Mouse (Mus musculus): Measurements from ENCODE around the gene 4930438A08Rik. TPM values are rescaled to one million over a fixed set of nuclear protein-coding genes. Genes with fewer than 3 reads are reported as not detected.

Gene 4930438A08Rik
- polyA plus RNA-seq, 1 experiment from 2014 or later, result not detected

DNA sequence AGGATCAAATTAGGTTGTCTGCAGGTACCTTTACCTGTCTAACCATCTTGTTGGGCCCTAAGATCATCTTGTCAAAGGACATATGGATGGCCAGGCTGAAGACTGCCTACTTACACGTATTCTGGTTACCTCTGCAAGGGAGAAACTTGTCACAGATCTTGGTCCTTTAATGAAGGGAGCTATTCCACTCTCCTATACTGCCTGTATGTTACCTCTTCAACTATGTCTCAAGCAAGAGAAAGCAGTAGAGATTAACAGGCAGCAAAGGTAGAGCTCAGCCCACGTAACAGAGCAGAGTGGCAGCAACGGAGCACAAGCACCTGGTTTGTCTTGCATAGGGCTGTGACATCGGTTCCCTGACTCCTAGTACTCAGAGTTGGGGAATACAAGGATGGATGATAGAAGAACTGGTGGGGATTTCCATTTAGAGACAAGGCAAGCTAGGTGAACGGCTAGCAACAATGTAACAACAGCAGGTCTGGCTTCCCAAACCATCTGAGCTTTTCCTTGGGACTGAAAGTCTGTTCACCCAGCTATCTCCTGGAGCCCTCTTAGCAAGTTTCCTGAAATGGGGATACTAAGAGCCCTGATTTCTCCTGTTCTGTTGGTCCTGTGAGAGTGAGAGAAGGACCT, 41.1 kb downstream of the 4930438A08Rik start:
- Histone ChIP-seq H3K4me1 (no peaks in the 10 kb centered on the region), H3K4me3 (no peak overlapping the region), H3K27me3 (replicated peaks; ENCODE audit: low read depth, poor library complexity, severe bottlenecking) (no peaks in the 10 kb centered on the region), H3K27ac (replicated peaks) (no peak overlapping the region), H3K9me3 (no peaks in the 10 kb centered on the region), H3K36me3 (replicated peaks) (peaks cover 77% of the 10 kb centered on the region)
- WGBS, result 93% methylated on average over 5 of the region's 5 CpGs
- DNase-seq (ENCODE audit: low spot score), result no peak

DNA sequence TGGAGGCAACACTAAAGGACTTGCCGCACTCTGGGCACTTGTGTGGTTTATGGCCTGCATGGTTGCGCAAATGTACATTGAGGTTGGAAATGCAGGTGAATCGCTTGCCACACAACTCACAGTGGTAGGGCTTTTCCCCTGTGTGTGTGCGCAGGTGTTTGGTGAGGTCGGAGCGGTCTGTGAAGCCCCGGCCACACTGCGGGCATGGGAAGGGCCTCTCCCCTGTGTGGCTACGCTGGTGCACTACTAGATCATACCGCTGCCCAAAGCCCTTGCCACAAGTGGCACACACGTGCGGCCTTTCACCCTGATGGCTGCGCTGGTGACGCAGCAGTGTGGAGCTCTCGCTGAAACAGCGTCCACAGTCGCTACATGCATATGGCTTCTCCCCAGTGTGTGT, 41.7 kb downstream of the 4930438A08Rik start:
- no peak overlapping the region for H3K27ac ChIP-seq (replicated peaks)
- no peaks in the 10 kb centered on the region for H3K27me3 ChIP-seq (replicated peaks; ENCODE audit: low read depth, poor library complexity, severe bottlenecking)
- WGBS, result 83% methylated on average over 17 of the region's 17 CpGs
- H3K9me3 ChIP-seq, result no peaks in the 10 kb centered on the region
- DNase-seq (ENCODE audit: low spot score), result no peak
- H3K4me3 ChIP-seq, result no peak overlapping the region
- no peaks in the 10 kb centered on the region for H3K4me1 ChIP-seq
- H3K36me3 ChIP-seq (replicated peaks), result peaks cover 72% of the 10 kb centered on the region

DNA sequence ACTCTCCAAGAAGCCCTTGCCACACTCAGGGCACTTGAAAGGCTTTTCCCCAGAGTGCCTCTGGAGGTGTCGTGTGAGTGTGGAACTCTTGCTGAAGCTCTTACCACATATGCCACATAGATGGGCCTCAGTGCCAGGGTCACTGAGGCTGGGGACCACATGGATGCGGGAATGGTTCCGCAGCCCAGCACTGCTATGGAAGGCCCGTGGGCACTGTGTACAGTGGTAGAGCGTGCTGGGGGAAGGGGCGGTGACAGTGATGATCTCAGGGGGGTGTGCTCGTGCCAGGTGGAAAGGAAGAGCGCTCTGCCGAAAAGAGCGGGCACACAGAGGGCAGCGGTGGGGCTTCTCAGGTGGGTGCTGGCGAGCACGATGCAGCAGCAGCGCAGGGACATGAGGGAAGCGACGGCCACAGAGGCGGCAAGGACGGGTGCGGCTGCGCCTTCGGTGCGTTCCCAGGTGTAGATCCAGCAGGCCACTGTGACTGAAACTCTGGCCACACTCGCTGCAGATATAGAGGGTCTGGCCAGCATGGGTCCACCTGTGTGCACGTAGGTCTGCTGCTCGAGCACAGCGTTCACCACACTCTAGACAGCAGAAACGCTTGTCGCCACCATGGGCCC, 42.3 kb downstream of the 4930438A08Rik start:
- no peak for DNase-seq (ENCODE audit: low spot score)
- Histone ChIP-seq H3K4me1 (peaks cover 3% of the 10 kb centered on the region), H3K27me3 (replicated peaks; ENCODE audit: low read depth, poor library complexity, severe bottlenecking) (no peaks in the 10 kb centered on the region), H3K36me3 (replicated peaks) (peaks cover 67% of the 10 kb centered on the region), H3K4me3 (no peak overlapping the region), H3K9me3 (no peaks in the 10 kb centered on the region), H3K27ac (replicated peaks) (no peak overlapping the region)
- WGBS, result 69% methylated on average over 28 of the region's 28 CpGs

DNA sequence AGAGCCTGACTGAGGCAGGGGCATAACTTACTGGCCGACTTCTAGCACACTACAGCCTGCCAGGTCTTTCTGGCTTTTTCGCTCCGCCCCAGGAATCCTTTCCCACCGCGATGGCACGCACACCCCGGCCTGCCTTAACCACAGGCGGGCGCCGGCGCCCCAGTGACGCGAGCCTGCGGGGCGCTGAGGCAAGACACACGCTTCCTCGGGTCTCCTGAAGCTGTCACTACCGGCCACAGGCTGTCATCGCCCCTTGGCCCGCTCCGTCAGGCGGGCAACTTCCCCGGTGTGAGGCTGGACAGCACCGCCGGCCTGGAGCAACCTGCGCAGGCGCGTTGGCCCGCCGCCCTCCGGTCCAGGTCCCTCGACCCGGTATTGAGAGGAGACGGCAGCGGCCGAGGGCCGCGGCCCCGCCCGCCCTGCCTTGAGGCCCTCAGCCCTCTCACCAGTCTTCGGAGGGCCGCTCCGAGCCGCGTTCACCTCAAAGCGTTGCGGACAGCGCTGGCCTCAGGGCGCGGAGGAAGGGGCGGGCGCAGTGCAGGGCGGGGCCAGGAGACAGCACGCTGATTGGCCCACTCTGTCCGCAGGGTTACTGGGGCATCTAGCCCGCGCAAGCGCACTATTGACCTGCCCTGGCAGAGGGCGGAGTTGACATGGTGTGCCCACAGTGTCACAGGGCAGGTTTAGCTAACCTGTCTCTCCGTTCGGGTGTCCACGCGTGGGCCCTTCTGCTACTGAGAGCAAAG, 48.4 kb downstream of the 4930438A08Rik start:
- no peaks in the 10 kb centered on the region for H3K27me3 ChIP-seq (replicated peaks; ENCODE audit: low read depth, poor library complexity, severe bottlenecking)
- 0 out of 2 replicates have a peak, but pooled peaks cover 4% of the 10 kb centered on the region for H3K9me3 ChIP-seq
- DNase-seq (ENCODE audit: low spot score), result peak; percentile 97
- under 1% methylated on average over 63 of the region's 63 CpGs for WGBS
- H3K27ac ChIP-seq (replicated peaks), result peak overlapping the region; percentile 88
- peak overlapping the region; percentile 81 for H3K4me3 ChIP-seq
- peaks cover 26% of the 10 kb centered on the region for H3K36me3 ChIP-seq (replicated peaks)
- peaks cover 20% of the 10 kb centered on the region for H3K4me1 ChIP-seq

DNA sequence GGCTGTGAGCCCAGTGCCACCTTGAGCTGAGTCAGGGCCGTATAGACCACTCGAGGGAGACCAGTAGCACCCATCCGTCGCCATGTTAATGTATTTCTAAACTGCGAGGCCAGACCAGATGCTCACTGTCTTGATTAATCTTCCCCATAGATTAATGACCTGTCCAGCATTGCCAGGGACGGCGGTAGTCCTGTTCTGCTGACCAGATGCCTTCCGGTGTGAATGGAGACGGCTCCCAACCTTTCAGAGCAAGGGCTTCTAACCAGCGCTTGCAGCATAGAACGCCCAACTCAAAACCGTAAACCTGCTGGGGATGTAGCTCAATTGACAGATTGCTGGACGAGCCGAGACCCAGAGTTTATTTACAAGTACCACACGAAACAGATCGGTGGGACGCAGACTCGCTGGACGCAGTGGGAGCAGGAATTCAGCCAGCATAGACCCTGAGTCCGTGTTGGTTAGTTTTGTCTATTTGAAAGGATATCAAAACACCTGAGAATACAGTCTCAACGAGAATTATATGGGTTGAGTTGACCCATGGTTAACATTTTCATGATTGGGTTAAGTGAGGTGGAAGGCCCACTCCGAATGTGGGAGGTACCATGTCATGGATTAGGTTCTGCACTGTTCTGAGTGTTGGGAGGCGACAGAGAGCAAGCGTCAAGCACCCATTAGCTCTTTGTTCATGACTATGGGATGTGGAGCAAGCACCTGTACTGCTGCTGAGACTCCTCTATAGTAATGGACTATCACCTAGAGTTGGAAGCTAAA, 49.2 kb downstream of the 4930438A08Rik start:
- Histone ChIP-seq H3K4me3 (peak overlapping the region; percentile 81), H3K36me3 (replicated peaks) (peaks cover 30% of the 10 kb centered on the region), H3K9me3 (0 out of 2 replicates have a peak, but pooled peaks cover 4% of the 10 kb centered on the region), H3K4me1 (peaks cover 21% of the 10 kb centered on the region), H3K27me3 (replicated peaks; ENCODE audit: low read depth, poor library complexity, severe bottlenecking) (no peaks in the 10 kb centered on the region), H3K27ac (replicated peaks) (peak overlapping the region; percentile 88)
- 16% methylated on average over 24 of the region's 24 CpGs for WGBS
- DNase-seq (ENCODE audit: low spot score), result no peak

DNA sequence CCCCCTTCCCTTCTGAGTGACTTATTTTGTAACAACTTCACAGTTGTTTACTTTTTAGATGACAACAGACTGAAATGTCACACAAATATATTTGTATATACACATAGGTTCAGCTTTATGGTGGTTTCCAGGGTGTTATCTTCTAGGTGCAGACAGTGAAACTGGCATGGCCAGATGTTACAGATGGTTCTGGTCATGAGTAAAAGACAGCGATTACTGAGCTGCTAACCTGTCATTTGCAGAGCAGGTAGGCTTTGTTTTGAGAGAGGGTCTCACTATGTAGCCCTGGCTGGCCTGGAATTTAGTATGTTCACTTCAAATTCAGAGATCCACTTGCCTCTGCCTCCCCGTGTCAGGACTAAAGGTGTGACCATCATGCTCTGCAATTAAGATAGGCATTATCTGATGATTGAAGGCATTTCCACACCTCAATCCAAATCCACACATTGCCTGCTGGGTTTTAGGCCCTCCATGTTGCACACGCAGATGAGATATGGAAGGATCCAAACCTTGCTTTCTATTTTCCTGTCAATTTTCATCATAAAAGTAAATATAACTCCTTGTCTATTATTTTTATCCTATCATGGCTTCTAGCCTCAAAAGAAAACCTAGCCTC, 50.1 kb downstream of the 4930438A08Rik start:
- no peak overlapping the region for H3K4me3 ChIP-seq
- no peak overlapping the region for H3K27ac ChIP-seq (replicated peaks)
- 92% methylated on average over 3 of the region's 3 CpGs for WGBS
- peaks cover 31% of the 10 kb centered on the region for H3K4me1 ChIP-seq
- H3K36me3 ChIP-seq (replicated peaks), result peaks cover 23% of the 10 kb centered on the region
- no peaks in the 10 kb centered on the region for H3K27me3 ChIP-seq (replicated peaks; ENCODE audit: low read depth, poor library complexity, severe bottlenecking)
- 0 out of 2 replicates have a peak, but pooled peaks cover 4% of the 10 kb centered on the region for H3K9me3 ChIP-seq
- DNase-seq (ENCODE audit: low spot score), result no peak

DNA sequence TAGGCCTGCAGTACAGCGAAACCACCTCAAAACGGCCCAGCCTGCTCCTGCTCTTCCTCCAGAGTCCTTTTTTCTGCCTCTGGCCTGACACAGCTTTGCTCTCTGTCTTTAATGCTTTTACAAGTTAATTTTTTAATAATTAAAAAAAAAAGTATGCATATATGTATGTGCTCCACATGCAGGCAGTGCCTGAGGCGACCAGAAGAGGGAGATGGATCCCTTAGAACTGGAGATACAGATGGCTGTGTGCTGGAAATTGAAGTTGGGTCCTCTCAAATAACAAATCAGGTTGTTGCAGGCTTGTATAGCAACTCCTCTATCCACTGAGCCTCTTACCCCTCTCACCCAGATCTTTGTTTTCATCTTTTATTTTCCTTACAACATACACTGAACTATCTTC, 52.2 kb downstream of the 4930438A08Rik start:
- H3K9me3 ChIP-seq, result 0 out of 2 replicates have a peak, but pooled peaks cover 4% of the 10 kb centered on the region
- H3K36me3 ChIP-seq (replicated peaks), result peaks cover 25% of the 10 kb centered on the region
- H3K4me1 ChIP-seq, result peaks cover 38% of the 10 kb centered on the region
- H3K27ac ChIP-seq (replicated peaks), result no peak overlapping the region
- H3K4me3 ChIP-seq, result no peak overlapping the region
- no peaks in the 10 kb centered on the region for H3K27me3 ChIP-seq (replicated peaks; ENCODE audit: low read depth, poor library complexity, severe bottlenecking)
- WGBS, result 91% methylated on average over 3 of the region's 3 CpGs
- no peak for DNase-seq (ENCODE audit: low spot score)

DNA sequence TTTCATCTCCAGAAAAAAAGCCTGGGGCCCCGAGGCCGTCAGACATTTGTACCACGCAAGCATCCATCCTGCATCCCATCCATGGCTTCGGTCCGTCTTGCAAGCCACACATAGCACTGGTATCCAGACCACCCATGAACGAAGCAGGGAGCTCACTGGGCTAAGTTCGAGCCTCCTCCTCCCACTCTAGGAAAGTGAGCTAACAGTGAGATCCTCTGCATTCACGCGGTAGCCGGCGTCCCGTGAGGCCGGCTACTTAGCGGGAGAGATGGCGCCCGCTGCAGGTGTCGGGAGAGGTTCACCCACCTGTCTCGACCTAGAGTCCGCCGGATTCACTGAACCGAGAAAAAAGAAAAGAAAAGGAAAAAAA, 55.3 kb downstream of the 4930438A08Rik start:
- Histone ChIP-seq H3K9me3 (0 out of 2 replicates have a peak, but pooled peaks cover 4% of the 10 kb centered on the region), H3K4me1 (peaks cover 32% of the 10 kb centered on the region), H3K36me3 (replicated peaks) (peaks cover 56% of the 10 kb centered on the region), H3K27me3 (replicated peaks; ENCODE audit: low read depth, poor library complexity, severe bottlenecking) (no peaks in the 10 kb centered on the region), H3K4me3 (peak overlapping the region; percentile 91), H3K27ac (replicated peaks) (peak overlapping the region; percentile 92)
- DNase-seq (ENCODE audit: low spot score), result no peak
- under 1% methylated on average over 21 of the region's 21 CpGs for WGBS

DNA sequence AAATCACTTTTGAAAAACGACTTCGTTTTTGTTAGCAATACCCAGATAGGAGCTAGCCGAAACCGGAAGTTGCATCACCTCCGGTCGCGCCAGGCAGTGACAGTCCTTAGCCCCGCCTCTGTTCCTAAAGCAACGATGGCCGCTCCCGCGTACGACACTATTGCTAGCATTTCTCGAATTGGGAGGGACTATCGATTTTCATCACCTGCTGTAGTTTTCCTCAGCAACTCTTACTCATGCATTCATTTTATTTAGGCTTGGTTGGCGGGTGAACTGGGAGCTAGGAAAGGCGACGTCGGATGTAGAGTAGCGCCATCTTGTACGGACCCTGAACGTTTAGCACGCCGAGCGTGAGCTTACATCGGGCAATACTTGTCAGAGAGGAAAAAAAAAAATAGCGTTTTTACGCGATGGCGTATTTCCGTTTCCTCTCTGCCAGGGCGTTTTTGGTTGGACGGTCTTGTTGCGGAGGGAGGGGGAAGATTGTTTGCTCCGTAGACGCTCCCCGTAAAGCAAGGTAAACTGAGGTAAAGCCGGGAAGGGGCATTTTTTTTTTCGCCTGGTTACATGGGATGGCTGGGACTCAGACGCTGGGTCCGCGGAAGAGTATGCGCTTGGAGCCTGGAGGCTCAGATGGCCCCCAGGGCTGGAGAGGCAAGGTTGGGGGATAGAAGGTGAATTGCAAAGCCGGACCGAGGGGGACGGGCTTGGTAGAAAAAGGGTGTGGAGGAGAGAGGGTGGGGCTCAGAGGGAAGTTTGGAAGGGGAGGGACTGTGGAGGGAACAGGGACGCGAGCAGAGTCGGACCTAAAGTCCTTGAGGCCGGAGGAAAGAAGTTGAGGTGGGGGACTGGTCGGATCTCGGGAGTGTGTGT, 55.9 kb downstream of the 4930438A08Rik start, which contains the start of the genes Zfp672 and Sh3bp5l:
TSS of gene Zfp672 (minus strand) at position 64 of the 873 bp plus-strand sequence.
TSS of gene Sh3bp5l (plus strand) at position 449 of the 873 bp plus-strand sequence.
- under 1% methylated on average over 52 of the region's 52 CpGs for WGBS
- Histone ChIP-seq H3K4me3 (peak within 1 kb of the TSS; percentile 91), H3K36me3 (replicated peaks) (peaks cover 58% of the 10 kb centered on the region), H3K27me3 (replicated peaks; ENCODE audit: low read depth, poor library complexity, severe bottlenecking) (no peaks in the 10 kb centered on the region), H3K9me3 (0 out of 2 replicates have a peak, but pooled peaks cover 4% of the 10 kb centered on the region), H3K4me1 (peaks cover 32% of the 10 kb centered on the region), H3K27ac (replicated peaks) (peak within 1 kb of the TSS; percentile 92)
- peak; percentile 90 for DNase-seq (ENCODE audit: low spot score)

DNA sequence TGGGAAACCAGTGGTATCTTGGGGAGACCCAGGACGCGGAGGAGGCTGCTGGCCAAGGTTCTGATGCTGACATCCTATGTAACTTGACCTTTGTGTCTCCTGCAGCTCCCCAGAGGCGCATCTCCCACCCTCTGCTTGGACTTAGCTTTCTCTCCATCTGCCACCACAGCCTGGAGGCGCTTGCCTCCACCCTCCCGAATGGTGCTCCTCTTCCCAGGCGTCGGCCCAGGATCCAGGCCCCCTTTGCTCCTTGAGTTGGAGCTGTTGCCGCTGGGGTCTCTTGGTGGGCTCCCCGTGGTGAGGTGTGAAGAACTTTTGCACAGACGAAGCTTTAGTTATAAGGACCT, 56.5 kb downstream of the 4930438A08Rik start:
- peaks cover 64% of the 10 kb centered on the region for H3K36me3 ChIP-seq (replicated peaks)
- no peak for DNase-seq (ENCODE audit: low spot score)

DNA sequence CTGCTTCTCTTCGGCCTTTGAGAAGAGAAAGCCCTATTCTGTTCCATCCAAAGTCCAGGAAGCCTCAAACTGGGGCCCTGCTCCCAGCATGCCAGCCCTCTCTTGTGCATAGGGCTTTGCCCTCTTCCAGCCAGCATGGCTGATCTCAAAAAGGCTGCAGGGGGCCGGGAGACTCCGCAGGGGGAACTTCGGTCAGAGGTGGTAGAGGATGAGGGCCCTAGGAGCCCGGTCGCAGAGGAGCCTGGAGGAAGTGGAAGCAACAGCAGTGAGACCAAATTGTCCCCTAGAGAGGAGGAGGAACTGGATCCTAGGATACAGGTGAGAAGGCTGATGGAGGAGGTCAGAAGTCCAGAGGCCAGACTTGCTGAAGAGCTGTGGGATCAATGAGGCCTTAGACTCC, 56.9 kb downstream of the 4930438A08Rik start:
- Histone ChIP-seq H3K27me3 (replicated peaks; ENCODE audit: low read depth, poor library complexity, severe bottlenecking) (no peaks in the 10 kb centered on the region), H3K36me3 (replicated peaks) (peaks cover 64% of the 10 kb centered on the region), H3K27ac (replicated peaks) (no peak overlapping the region), H3K9me3 (0 out of 2 replicates have a peak, but pooled peaks cover 4% of the 10 kb centered on the region), H3K4me3 (peak overlapping the region; percentile 91), H3K4me1 (peaks cover 32% of the 10 kb centered on the region)
- no peak for DNase-seq (ENCODE audit: low spot score)
- 85% methylated on average over 6 of the region's 6 CpGs for WGBS

More for the DNA sequence above, 56.5 kb downstream of the 4930438A08Rik start:
- Histone ChIP-seq H3K27ac (replicated peaks) (peak overlapping the region; percentile 92), H3K4me3 (peak overlapping the region; percentile 91), H3K27me3 (replicated peaks; ENCODE audit: low read depth, poor library complexity, severe bottlenecking) (no peaks in the 10 kb centered on the region), H3K9me3 (0 out of 2 replicates have a peak, but pooled peaks cover 4% of the 10 kb centered on the region), H3K4me1 (peaks cover 32% of the 10 kb centered on the region)
- 17% methylated on average over 10 of the region's 10 CpGs for WGBS
